Mouse (Mus musculus): Measurements from ENCODE around the gene Fig4.

Gene Fig4

DNA sequence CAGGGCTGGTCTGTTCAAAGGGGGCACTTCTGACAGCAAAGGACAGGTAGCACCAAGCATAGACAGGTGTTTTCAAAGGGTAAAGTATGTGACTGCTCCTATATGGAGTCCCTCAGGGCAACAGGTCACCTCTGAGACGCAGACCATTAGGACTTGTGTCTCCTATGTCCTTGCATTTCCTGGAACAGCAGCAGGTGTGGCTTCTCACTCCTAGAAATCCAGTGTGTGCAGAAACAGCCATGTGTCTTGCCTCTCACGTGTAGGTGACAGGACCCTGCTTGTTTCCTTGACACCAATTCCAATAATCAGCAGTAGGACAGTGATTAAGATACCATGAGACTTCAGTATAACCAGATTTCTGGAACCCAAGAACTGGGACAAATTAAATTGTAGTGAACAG is 97.4 kb downstream of the Fig4 start:
- no peak for TF ChIP-seq GATA4 (IDR thresholded peaks at IDR 0.05; ENCODE audit: insufficient replicate concordance, low read length)

DNA sequence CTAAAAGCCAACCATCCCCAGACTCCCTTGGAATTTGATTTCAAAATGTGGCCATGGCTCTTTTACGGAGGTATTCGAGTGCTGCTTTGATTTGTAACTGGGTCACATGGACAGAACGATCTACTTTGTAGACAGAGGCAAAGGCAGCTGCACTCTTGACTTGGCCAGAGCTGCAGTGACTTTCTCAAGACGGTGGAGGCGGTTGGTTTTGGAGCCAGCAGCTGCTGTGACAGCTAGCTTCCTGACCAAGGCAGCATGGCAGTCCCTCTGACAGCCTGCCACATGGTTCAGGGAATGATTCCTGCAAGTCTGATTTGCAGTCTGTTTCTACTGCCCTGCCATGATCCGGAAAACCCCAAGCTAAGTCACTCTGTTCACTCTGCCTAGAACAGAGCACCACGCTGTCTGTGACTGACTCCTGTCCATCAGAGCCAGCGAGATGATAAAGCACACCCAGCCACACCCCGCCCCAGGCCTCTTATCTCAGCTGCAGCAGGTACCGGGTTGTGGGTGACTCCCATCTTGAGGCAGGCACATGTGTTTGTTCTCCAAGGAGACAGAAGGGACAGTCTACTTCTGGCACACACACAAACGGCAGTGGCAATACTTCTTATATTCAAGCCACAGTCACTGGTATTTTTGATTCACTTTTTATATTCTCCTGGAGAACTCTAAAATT is 98.3 kb downstream of the Fig4 start:
- no peak for TF ChIP-seq GATA4 (IDR thresholded peaks at IDR 0.05; ENCODE audit: insufficient replicate concordance, low read length)

GRCm38 (mm10) chr10:41204191-41204590 is 98.9 kb downstream of the Fig4 start:
- no peak for TF ChIP-seq GATA4 (IDR thresholded peaks at IDR 0.05; ENCODE audit: insufficient replicate concordance, low read length)

GRCm38 (mm10) chr10:41198719-41199118 is 104.3 kb downstream of the Fig4 start:
- TF ChIP-seq GATA4 (IDR thresholded peaks at IDR 0.05; ENCODE audit: insufficient replicate concordance, low read length), result no peak

- TF ChIP-seq GATA4 (IDR thresholded peaks at IDR 0.05; ENCODE audit: insufficient replicate concordance, low read length), result no peak
Observed at GRCm38 (mm10) chr10:41197788-41198187, 105.3 kb downstream of the Fig4 start.

DNA sequence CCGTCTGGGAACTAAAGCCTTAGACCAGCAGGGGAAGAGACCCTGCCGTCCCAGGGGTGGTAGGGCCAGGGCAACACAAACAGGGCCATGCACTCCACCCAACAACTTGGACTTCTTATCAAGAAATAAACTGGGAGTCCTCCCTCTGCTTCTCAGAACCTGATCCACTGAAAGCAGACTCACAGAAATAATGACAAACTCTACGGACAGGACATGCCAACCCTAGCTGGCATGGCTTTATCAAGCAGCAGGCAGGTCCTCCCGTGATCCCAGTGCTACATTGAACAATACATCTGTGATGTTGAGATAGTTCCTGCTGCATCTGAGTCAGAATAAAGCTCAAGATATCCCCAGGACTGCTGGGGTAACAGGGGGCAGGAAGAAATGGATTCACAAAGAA is 106.8 kb downstream of the Fig4 start:
- TF ChIP-seq GATA4 (IDR thresholded peaks at IDR 0.05; ENCODE audit: insufficient replicate concordance, low read length), result no peak

- TF ChIP-seq GATA4 (IDR thresholded peaks at IDR 0.05; ENCODE audit: insufficient replicate concordance, low read length), result no peak
Observed at GRCm38 (mm10) chr10:41189392-41189791, 113.7 kb downstream of the Fig4 start.

DNA sequence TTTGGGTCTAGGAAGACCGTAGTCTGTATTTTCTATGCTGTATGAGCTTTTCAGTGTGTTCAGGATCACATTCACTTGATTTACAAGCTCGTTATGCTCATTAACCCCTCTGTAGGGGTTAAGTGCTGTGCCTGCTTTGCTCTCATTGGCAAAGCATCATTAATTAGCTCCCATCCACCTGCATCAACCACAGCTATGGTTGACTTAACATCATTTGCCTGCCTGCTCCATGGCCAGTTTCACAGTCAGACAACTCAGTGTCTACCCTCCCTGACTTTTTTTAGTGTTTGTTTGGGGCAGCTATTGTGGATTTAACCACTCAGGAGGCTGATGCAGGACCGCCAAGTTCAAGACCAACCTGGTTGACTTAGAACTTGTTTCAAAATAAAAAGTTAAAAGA is 119.1 kb downstream of the Fig4 start:
- no peak for TF ChIP-seq GATA4 (IDR thresholded peaks at IDR 0.05; ENCODE audit: insufficient replicate concordance, low read length)

DNA sequence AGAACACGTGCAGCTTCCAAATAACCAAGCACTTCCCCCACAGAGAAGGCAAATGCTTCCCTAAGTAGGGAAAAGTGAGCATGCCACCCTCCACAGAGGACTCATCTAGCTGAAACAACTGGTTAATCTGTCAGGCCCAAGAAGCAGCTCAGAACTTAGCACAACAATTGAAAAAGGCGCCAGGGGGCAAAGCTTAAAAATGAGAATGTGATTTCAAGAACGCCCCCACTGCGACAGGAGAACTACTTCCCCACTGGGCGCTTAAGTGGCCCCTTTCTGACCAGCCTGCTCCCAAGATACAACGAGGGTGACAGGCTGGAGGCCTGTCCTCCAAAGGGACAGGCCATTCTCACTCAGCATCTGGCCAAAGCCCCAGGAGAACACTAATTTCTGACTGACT is 120.4 kb downstream of the Fig4 start:
- no peak for TF ChIP-seq GATA4 (IDR thresholded peaks at IDR 0.05; ENCODE audit: insufficient replicate concordance, low read length)

DNA sequence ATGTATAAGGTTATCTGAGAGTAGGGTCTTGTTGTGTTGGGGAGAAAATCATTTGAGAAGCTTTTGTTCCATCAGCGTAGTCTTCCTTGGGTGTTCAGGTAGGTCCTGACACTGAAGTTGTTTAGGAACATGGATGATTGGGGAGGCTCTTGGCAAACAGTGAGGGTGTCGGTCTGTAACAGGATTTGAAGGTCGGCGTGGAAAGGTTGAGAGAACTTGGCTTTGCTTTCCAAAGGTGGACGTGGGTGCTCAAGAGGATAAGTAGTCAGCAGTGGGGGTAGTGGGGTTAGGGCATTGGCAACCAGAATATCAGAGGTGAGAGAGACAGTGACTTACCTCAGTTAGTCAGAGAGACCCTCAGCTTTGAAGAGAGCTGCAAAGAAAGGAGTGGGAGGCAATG is 136.9 kb downstream of the Fig4 start:
- TF ChIP-seq GATA4 (IDR thresholded peaks at IDR 0.05; ENCODE audit: insufficient replicate concordance, low read length), result no peak

GRCm38 (mm10) chr10:41163108-41163507 is 140.0 kb downstream of the Fig4 start:
- TF ChIP-seq GATA4 (IDR thresholded peaks at IDR 0.05; ENCODE audit: insufficient replicate concordance, low read length), result no peak

- TF ChIP-seq GATA4 (IDR thresholded peaks at IDR 0.05; ENCODE audit: insufficient replicate concordance, low read length), result no peak
Observed at GRCm38 (mm10) chr10:41157296-41157695, 145.8 kb downstream of the Fig4 start.

- TF ChIP-seq GATA4 (IDR thresholded peaks at IDR 0.05; ENCODE audit: insufficient replicate concordance, low read length), result no peak
Observed at GRCm38 (mm10) chr10:41156693-41157092, 146.4 kb downstream of the Fig4 start.

GRCm38 (mm10) chr10:41153229-41153750 is 149.8 kb downstream of the Fig4 start:
- no peak for TF ChIP-seq GATA4 (IDR thresholded peaks at IDR 0.05; ENCODE audit: insufficient replicate concordance, low read length)

DNA sequence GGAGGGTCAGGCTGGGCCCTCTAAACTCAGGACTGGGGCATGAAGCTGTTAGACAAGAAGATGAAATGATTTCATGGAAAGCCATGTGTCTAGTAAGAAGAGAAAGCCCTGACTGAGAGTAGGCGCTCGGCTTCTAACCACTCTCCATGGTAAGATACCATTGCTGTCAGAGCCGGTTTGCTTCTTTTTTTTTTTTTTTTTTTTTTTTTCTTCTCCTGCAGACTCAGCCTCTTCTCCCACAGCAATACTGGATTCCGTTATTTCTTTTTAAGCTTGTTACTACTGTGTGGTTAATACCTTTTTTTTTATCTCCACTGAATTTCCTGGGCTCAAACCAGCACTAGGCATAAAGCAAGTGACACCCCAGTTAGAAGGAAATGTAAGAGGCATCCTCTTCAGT is 151.2 kb downstream of the Fig4 start:
- no peak for TF ChIP-seq GATA4 (IDR thresholded peaks at IDR 0.05; ENCODE audit: insufficient replicate concordance, low read length)

DNA sequence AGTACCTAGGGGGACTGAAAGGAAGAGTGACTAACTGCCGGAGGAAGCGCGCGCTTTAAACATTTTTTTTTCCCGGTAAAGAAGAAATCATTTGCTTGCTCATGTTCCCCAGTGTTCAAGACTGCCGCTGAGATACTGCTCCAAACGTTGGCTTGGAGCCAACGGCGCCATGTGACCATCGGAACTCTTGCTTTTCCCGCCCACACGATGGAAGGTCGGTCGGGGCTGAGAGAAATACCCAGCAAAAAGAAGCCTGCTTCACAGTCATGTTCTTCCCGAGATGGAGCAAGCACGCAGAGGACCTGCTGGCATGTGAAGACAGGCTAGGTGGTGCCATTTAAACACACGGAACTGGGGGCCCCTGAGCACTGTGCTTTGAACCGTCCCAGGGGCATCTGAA is 151.6 kb downstream of the Fig4 start:
- TF ChIP-seq GATA4 (IDR thresholded peaks at IDR 0.05; ENCODE audit: insufficient replicate concordance, low read length), result no peak

DNA sequence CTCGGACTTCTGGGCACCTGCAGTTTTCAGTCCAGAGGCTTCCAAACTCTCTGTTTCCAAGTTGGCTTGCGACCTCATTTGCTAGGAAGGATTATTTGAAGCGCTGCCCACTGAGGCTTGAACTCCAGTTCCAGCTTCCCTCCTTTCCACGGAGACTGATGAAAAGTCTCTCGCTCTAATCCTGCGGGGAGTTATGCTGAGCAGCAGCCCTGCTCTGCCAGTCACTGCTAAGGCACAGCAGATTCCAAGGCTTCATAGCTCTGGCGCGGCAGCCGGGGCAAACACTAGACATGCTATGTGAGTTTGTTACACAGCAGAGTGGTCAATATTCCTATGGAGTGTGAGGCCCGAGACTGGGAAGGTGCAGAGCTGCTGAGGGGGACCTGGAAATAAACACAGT is 152.0 kb downstream of the Fig4 start:
- no peak for TF ChIP-seq GATA4 (IDR thresholded peaks at IDR 0.05; ENCODE audit: insufficient replicate concordance, low read length)

Data from liver, adult (tissue).